Mouse (Mus musculus): ENCODE results near the gene Sfi1.
"Not testable (repeated sequence)": the region's sequence is repeated elsewhere in the genome, so short reads cannot be mapped to it uniquely, and the experiment has no call there.

GRCm38 (mm10) chr11:3145359-3146165, 47.7 kb downstream of the Sfi1 start:
- not testable (repeated sequence) for TF ChIP-seq POLR2A, CTCF (IDR thresholded peaks at IDR 0.05; ENCODE audit: extremely low read depth, insufficient read depth, low read length)

Measured in cortical plate, adult 2 months (tissue).